Mouse (Mus musculus) cerebellum, adult 2 months (tissue): ENCODE measurements at regions not wholly inside any gene's neighbourhood (a gene's known extent, or its start where the extent isn't known, plus 50 kb on each side); places are given as distances from the start of the nearest gene placed in this dataset.

Source experiments
- DNase-seq, 2 experiments: peaks; one replicate each; pipeline ENCODE4 v3.0.0; 2021
- H3K27ac ChIP-seq: fragments of 200-500 bp; 2 replicates; pipeline ENCODE4 v1.5.1; 2012; ENCODE audit warnings: low read length, control low read depth, inconsistent platforms; ENCODE audit not compliant: insufficient read depth
- H3K27me3 ChIP-seq: fragments of 200-500 bp; 2 replicates; pipeline ENCODE4 v1.6.1; 2012; ENCODE audit warnings: inconsistent platforms, mild to moderate bottlenecking, low read length, moderate library complexity; ENCODE audit not compliant: control insufficient read depth, insufficient read depth
- H3K4me1 ChIP-seq: fragments of 200-500 bp; 2 replicates; pipeline ENCODE4 v1.6.1; 2011; ENCODE audit warnings: low read length; ENCODE audit not compliant: control insufficient read depth, insufficient read depth
- H3K4me3 ChIP-seq: fragments of 200-500 bp; replicated peaks from 2 replicates; pipeline ENCODE3; 2011; ENCODE audit warnings: mild to moderate bottlenecking, low read depth, low read length, control low read depth; ENCODE audit not compliant: insufficient read depth
- CTCF ChIP-seq: fragments of 200-500 bp; IDR thresholded peaks from 2 replicates; pipeline ENCODE4 v1.5.1; 2011; ENCODE audit warnings: low read depth, mild to moderate bottlenecking, control low read depth, low read length, moderate library complexity, borderline replicate concordance; ENCODE audit not compliant: insufficient read depth
- POLR2A ChIP-seq: fragments of 200-500 bp; IDR thresholded peaks from 2 replicates; pipeline ENCODE4 v1.6.1; 2011; ENCODE audit warnings: low read length, control low read depth, borderline replicate concordance; ENCODE audit not compliant: insufficient read depth
- WGBS: fragments of 180-500 bp; shearing (Covaris S2); methylation state at CpG from one replicate; pipeline ENCODE4 v1.1.7; 2018; 5-methylcytosine and 5-hydroxymethylcytosine counted together

- no peaks in the 10 kb centered on the region for H3K27me3 ChIP-seq
- 38% methylated on average over 9 of the region's 9 CpGs for WGBS
- TF ChIP-seq CTCF (no peak), POLR2A (no peak)
- DNase-seq = no peak
- H3K4me1 ChIP-seq = no peaks in the 10 kb centered on the region
- no peak overlapping the region for H3K4me3 ChIP-seq
- H3K27ac ChIP-seq = no peak overlapping the region
Measured at GRCm38 (mm10) chr2:61283829-61284601, 294.4 kb upstream of the Tank start.

GRCm38 (mm10) chr2:61272721-61273120, 305.7 kb upstream of the Tank start:
- TF ChIP-seq POLR2A (no peak), CTCF (no peak)
- Histone ChIP-seq H3K4me3 (no peak overlapping the region), H3K27ac (no peak overlapping the region), H3K27me3 (no peaks in the 10 kb centered on the region), H3K4me1 (no peaks in the 10 kb centered on the region)
- DNase-seq = no peak
- WGBS = 86% methylated on average over 5 of the region's 5 CpGs

GRCm38 (mm10) chr2:61267706-61268105, 304.7 kb upstream of the Rbms1 start:
- no peak for DNase-seq
- WGBS = 76% methylated on average over 3 of the region's 3 CpGs
- TF ChIP-seq POLR2A (no peak), CTCF (no peak)
- no peaks in the 10 kb centered on the region for H3K27me3 ChIP-seq
- H3K4me3 ChIP-seq = no peak overlapping the region
- no peak overlapping the region for H3K27ac ChIP-seq
- H3K4me1 ChIP-seq = no peaks in the 10 kb centered on the region

GRCm38 (mm10) chr2:61250068-61250800, 287.2 kb upstream of the Rbms1 start:
- 27% methylated on average over 9 of the region's 9 CpGs for WGBS
- no peak for TF ChIP-seq CTCF
- TF ChIP-seq POLR2A = no peak
- H3K4me3 ChIP-seq = no peak overlapping the region
- no peak overlapping the region for H3K27ac ChIP-seq
- H3K27me3 ChIP-seq = no peaks in the 10 kb centered on the region
- no peak for DNase-seq
- no peaks in the 10 kb centered on the region for H3K4me1 ChIP-seq

GRCm38 (mm10) chr2:61247956-61248355, 285.0 kb upstream of the Rbms1 start:
- no peaks in the 10 kb centered on the region for H3K27me3 ChIP-seq
- DNase-seq = no peak
- no peaks in the 10 kb centered on the region for H3K4me1 ChIP-seq
- WGBS = 64% methylated on average over 4 of the region's 4 CpGs
- no peak overlapping the region for H3K4me3 ChIP-seq
- H3K27ac ChIP-seq = no peak overlapping the region
- no peak for TF ChIP-seq CTCF
- no peak for TF ChIP-seq POLR2A

- H3K4me3 ChIP-seq = no peak overlapping the region
- TF ChIP-seq CTCF (no peak), POLR2A (no peak)
- DNase-seq = no peak
- no peaks in the 10 kb centered on the region for H3K27me3 ChIP-seq
- H3K4me1 ChIP-seq = no peaks in the 10 kb centered on the region
- whole genome bisulfite sequencing = 52% methylated on average over 2 of the region's 2 CpGs
- H3K27ac ChIP-seq = no peak overlapping the region
Measured at GRCm38 (mm10) chr2:61247336-61247735, 284.3 kb upstream of the Rbms1 start.

GRCm38 (mm10) chr2:61246691-61247258, 283.8 kb upstream of the Rbms1 start:
- Histone ChIP-seq H3K4me3 (no peak overlapping the region), H3K27ac (no peak overlapping the region), H3K4me1 (no peaks in the 10 kb centered on the region), H3K27me3 (no peaks in the 10 kb centered on the region)
- 11% methylated on average over 3 of the region's 3 CpGs for WGBS
- TF ChIP-seq POLR2A = no peak
- TF ChIP-seq CTCF = no peak
- no peak for DNase-seq

- no peak for TF ChIP-seq CTCF
- no peak for TF ChIP-seq POLR2A
- H3K4me1 ChIP-seq = no peaks in the 10 kb centered on the region
Measured at GRCm38 (mm10) chr2:61245526-61245925, 282.5 kb upstream of the Rbms1 start.

More at GRCm38 (mm10) chr2:61245526-61245925, 282.5 kb upstream of the Rbms1 start:
- no peak for DNase-seq
- WGBS = 88% methylated on average over 7 of the region's 7 CpGs
- no peaks in the 10 kb centered on the region for H3K27me3 ChIP-seq
- H3K27ac ChIP-seq = no peak overlapping the region
- no peak overlapping the region for H3K4me3 ChIP-seq
